Mouse (Mus musculus): Measurements from ENCODE around the gene Mrps7. TPM values are rescaled to one million over a fixed set of nuclear protein-coding genes. Genes with fewer than 3 reads are reported as not detected.

The Mrps7 gene
- polyA plus RNA-seq, 1 experiment from 2014 or later, result 80.1 TPM

GRCm38 (mm10) chr11:115618001-115618400, 14.3 kb downstream of the Mrps7 start:
- Histone ChIP-seq H3K27me3 (no peaks in the 10 kb centered on the region), H3K27ac (no peak overlapping the region), H3K36me3 (peaks cover 36% of the 10 kb centered on the region), H3K4me3 (no peak overlapping the region), H3K4me1 (replicated peaks) (peaks cover 32% of the 10 kb centered on the region), H3K9ac (no peak overlapping the region), H3K4me2 (no peak overlapping the region), H3K9me3 (replicated peaks) (no peaks in the 10 kb centered on the region)
- ATAC-seq (replicated peaks; ENCODE audit: insufficient number of reproducible peaks, insufficient read depth, low FRiP score, low read depth), result no peak
- 88% methylated on average over 2 of the region's 2 CpGs for WGBS

GRCm38 (mm10) chr11:115618732-115619516, 15.2 kb downstream of the Mrps7 start:
- H3K9ac ChIP-seq, result no peak overlapping the region
- ATAC-seq (replicated peaks; ENCODE audit: insufficient number of reproducible peaks, insufficient read depth, low FRiP score, low read depth), result no peak
- no peaks in the 10 kb centered on the region for H3K27me3 ChIP-seq
- WGBS, result 88% methylated on average over 16 of the region's 16 CpGs
- no peak overlapping the region for H3K27ac ChIP-seq
- no peak overlapping the region for H3K4me2 ChIP-seq
- peaks cover 25% of the 10 kb centered on the region for H3K4me1 ChIP-seq (replicated peaks)
- H3K4me3 ChIP-seq, result no peak overlapping the region
- H3K9me3 ChIP-seq (replicated peaks), result no peaks in the 10 kb centered on the region
- peaks cover 42% of the 10 kb centered on the region for H3K36me3 ChIP-seq

GRCm38 (mm10) chr11:115619949-115620348, 16.2 kb downstream of the Mrps7 start:
- Histone ChIP-seq H3K9me3 (replicated peaks) (no peaks in the 10 kb centered on the region), H3K27me3 (no peaks in the 10 kb centered on the region), H3K27ac (no peak overlapping the region), H3K9ac (no peak overlapping the region), H3K4me1 (replicated peaks) (peaks cover 15% of the 10 kb centered on the region), H3K4me2 (no peak overlapping the region), H3K4me3 (no peak overlapping the region), H3K36me3 (peaks cover 42% of the 10 kb centered on the region)
- no peak for ATAC-seq (replicated peaks; ENCODE audit: insufficient number of reproducible peaks, insufficient read depth, low FRiP score, low read depth)
- 87% methylated on average over 7 of the region's 7 CpGs for WGBS

- no peak overlapping the region for H3K4me3 ChIP-seq
- 77% methylated on average over 9 of the region's 9 CpGs for WGBS
- H3K9ac ChIP-seq, result no peak overlapping the region
- H3K9me3 ChIP-seq (replicated peaks), result no peaks in the 10 kb centered on the region
- no peak overlapping the region for H3K4me2 ChIP-seq
- no peak for ATAC-seq (replicated peaks; ENCODE audit: insufficient number of reproducible peaks, insufficient read depth, low FRiP score, low read depth)
- peaks cover 37% of the 10 kb centered on the region for H3K36me3 ChIP-seq
- no peak overlapping the region for H3K27ac ChIP-seq
- peaks cover 9% of the 10 kb centered on the region for H3K4me1 ChIP-seq (replicated peaks)
- H3K27me3 ChIP-seq, result no peaks in the 10 kb centered on the region
These were observed 19.9 kb downstream of the Mrps7 start for GRCm38 (mm10) chr11:115623487-115624070.

- ATAC-seq (replicated peaks; ENCODE audit: insufficient number of reproducible peaks, insufficient read depth, low FRiP score, low read depth), result no peak
- H3K36me3 ChIP-seq, result peaks cover 23% of the 10 kb centered on the region
- H3K9ac ChIP-seq, result no peak overlapping the region
- H3K27ac ChIP-seq, result no peak overlapping the region
- H3K27me3 ChIP-seq, result no peaks in the 10 kb centered on the region
- H3K4me1 ChIP-seq (replicated peaks), result peaks cover 11% of the 10 kb centered on the region
- H3K9me3 ChIP-seq (replicated peaks), result no peaks in the 10 kb centered on the region
- H3K4me3 ChIP-seq, result no peak overlapping the region
- no peak overlapping the region for H3K4me2 ChIP-seq
- 74% methylated on average over 9 of the region's 9 CpGs for WGBS
These were observed 22.2 kb downstream of the Mrps7 start for GRCm38 (mm10) chr11:115625877-115626276.

- WGBS, result 43% methylated on average over 11 of the region's 11 CpGs
- Histone ChIP-seq H3K4me3 (peak overlapping the region; percentile 68), H3K9me3 (replicated peaks) (no peaks in the 10 kb centered on the region), H3K36me3 (peaks cover 16% of the 10 kb centered on the region), H3K27me3 (no peaks in the 10 kb centered on the region), H3K27ac (peak overlapping the region; percentile 71), H3K9ac (peak overlapping the region; percentile 75), H3K4me1 (replicated peaks) (peaks cover 11% of the 10 kb centered on the region), H3K4me2 (peak overlapping the region; percentile 77)
- ATAC-seq (replicated peaks; ENCODE audit: insufficient number of reproducible peaks, insufficient read depth, low FRiP score, low read depth), result no peak
These were observed 23.3 kb downstream of the Mrps7 start for GRCm38 (mm10) chr11:115626824-115627616.

- Histone ChIP-seq H3K9ac (peak within 1 kb of the TSS; percentile 75), H3K4me1 (replicated peaks) (peaks cover 11% of the 10 kb centered on the region), H3K9me3 (replicated peaks) (no peaks in the 10 kb centered on the region), H3K27ac (peak within 1 kb of the TSS; percentile 71), H3K27me3 (no peaks in the 10 kb centered on the region), H3K36me3 (peaks cover 8% of the 10 kb centered on the region), H3K4me2 (peak within 1 kb of the TSS; percentile 77), H3K4me3 (peak within 1 kb of the TSS; percentile 68)
- ATAC-seq (replicated peaks; ENCODE audit: insufficient number of reproducible peaks, insufficient read depth, low FRiP score, low read depth), result peak; percentile 99
- under 1% methylated on average over 47 of the region's 47 CpGs for WGBS
These were observed 24.2 kb downstream of the Mrps7 start, which contains the start of gene Slc25a19 for GRCm38 (mm10) chr11:115627705-115628464. TSS of gene Slc25a19 (minus strand) at chr11:115628295.

GRCm38 (mm10) chr11:115628465-115629101, 24.9 kb downstream of the Mrps7 start:
- H3K9ac ChIP-seq, result peak overlapping the region; percentile 35
- peak overlapping the region; percentile 41; the same call in 1 of the 2 replicates for H3K27ac ChIP-seq
- peaks cover 11% of the 10 kb centered on the region for H3K4me1 ChIP-seq (replicated peaks)
- peak overlapping the region; percentile 58 for H3K4me2 ChIP-seq
- no peaks in the 10 kb centered on the region for H3K9me3 ChIP-seq (replicated peaks)
- WGBS, result 49% methylated on average over 13 of the region's 13 CpGs
- H3K36me3 ChIP-seq, result peaks cover 2% of the 10 kb centered on the region; the same call in 1 of the 2 replicates
- ATAC-seq (replicated peaks; ENCODE audit: insufficient number of reproducible peaks, insufficient read depth, low FRiP score, low read depth), result no peak
- no peaks in the 10 kb centered on the region for H3K27me3 ChIP-seq
- H3K4me3 ChIP-seq, result peak overlapping the region; percentile 68

GRCm38 (mm10) chr11:115629734-115630531, 26.2 kb downstream of the Mrps7 start:
- no peak overlapping the region for H3K9ac ChIP-seq
- no peaks in the 10 kb centered on the region for H3K27me3 ChIP-seq
- H3K4me3 ChIP-seq, result no peak overlapping the region
- no peak overlapping the region for H3K4me2 ChIP-seq
- peaks cover 11% of the 10 kb centered on the region for H3K4me1 ChIP-seq (replicated peaks)
- H3K36me3 ChIP-seq, result no peaks in the 10 kb centered on the region
- WGBS, result 82% methylated on average over 13 of the region's 13 CpGs
- no peak for ATAC-seq (replicated peaks; ENCODE audit: insufficient number of reproducible peaks, insufficient read depth, low FRiP score, low read depth)
- H3K27ac ChIP-seq, result no peak overlapping the region
- H3K9me3 ChIP-seq (replicated peaks), result no peaks in the 10 kb centered on the region
